Mouse (Mus musculus): ENCODE measurements at regions not wholly inside any gene's neighbourhood (a gene's known extent, or its start where the extent isn't known, plus 50 kb on each side); places are given as distances from the start of the nearest gene placed in this dataset.

DNA sequence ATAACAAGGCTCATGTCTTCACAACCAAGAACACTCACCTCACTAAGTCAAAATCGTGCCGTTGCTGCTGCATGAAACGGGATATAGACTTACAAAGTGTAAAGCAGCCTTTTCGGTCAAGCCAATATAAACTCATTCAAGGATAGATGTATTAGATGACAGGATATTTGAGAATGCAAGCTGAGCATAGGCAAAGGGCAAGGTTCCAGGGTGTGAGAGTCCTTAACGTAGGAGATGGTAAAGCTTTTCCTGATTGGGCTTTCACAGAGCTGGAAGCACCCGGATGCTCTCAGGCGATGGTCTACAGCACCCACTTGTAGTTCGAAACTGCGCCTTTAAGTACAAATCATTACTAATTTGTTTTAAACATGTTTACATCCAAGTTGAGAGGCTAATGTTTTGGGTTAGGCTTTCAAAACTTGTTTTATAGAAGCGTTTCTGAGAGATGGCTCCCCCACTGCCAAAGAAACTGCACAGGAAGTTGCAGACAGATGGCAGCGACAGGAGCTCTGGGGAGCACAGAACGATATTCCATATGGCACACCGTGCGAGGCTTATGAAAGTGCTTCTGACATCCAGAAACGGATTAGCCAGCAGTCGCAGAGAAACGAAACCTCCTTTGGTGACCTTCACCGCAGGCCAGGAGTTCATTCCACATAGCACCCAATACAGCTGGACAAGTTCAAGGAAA lies 54.1 kb upstream of the Rell1 start:
- peak; percentile 63 to 82 for DNase-seq (ENCODE audit: low spot score in 2 of 2)

DNA sequence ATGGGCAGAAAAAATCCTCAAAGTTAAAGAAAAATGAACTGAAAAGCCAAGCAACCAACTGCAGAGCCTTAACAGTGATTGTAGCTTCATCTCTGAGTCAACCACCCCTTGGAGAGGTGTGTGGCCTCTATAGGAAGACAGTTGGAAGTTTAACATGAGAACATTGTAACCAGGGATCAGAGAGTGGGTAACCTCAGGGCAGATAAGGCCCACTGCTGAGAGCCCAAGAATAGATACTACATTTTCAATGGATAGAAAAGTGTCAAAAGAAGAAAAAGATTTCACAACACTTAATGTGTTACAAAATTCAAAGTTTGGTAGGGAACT lies 54.6 kb upstream of the Rell1 start:
- no peak for DNase-seq (ENCODE audit: low spot score in 2 of 2)

DNA sequence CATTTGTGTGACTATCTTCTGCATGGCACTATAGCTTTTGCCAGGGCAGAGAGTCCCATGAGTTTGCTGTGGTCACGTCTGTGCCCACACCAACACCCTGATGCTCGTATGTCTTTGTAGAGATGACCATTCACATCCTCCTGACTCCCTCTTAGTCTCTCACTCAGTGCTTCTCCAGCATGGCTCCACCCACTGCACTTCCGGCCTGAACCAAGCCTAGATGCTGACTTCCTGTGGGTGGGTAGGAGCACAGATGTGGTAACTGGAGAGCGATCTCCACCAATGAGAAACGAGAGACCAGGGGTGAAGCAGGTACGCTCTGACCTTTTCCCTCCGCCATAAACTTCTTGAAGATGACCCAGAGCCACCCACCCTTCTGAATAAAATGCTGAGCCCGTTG lies 55.7 kb upstream of the Rell1 start:
- no peak for DNase-seq (ENCODE audit: low spot score in 2 of 2)

DNA sequence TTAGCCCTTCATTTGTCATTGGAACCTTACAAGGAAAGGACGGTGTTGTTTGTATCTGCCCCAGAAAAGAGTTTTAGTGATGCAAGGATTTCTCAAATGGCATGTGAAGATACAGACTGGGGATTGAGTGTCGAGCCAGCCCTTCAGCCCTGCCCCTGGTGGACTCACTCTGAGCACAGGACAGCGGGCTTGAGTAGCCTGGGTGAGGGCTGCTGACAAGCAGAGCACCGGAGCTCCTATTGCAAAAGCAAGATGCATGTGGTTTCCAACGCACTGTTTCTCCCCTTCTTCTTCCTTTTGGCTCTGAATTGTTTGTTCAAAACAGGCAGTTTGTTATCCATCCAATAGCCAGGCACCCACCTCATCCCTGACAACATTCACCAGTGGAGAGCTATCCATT lies 59.0 kb upstream of the Rell1 start:
- no peak for DNase-seq (ENCODE audit: low spot score in 2 of 2)

DNA sequence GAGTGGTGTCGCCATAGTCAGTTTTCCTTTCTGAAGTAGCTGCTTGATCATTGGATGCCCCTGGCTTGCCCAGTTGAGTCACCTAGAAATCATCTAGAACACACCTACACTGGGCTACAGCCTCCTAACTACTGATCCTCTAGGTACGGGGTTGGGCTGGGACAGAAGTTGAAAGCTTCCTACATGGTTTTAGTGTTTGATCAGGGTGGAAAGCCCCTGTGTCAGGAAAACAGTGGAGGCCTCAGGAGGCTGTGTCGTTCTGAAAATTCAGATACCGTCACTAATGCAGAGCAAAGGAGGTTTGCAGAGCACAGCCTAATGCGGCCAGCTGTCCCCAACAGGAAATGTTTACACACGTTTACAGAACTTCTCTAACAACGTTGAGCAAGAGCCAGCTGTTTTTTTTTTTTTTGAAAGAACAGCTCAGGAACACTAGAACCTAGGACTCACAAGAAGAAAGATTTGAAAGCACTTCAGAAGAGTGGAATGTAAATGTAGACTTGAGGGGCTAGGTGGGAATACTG lies 61.0 kb upstream of the Rell1 start:
- no peak for DNase-seq (ENCODE audit: low spot score in 2 of 2)

DNA sequence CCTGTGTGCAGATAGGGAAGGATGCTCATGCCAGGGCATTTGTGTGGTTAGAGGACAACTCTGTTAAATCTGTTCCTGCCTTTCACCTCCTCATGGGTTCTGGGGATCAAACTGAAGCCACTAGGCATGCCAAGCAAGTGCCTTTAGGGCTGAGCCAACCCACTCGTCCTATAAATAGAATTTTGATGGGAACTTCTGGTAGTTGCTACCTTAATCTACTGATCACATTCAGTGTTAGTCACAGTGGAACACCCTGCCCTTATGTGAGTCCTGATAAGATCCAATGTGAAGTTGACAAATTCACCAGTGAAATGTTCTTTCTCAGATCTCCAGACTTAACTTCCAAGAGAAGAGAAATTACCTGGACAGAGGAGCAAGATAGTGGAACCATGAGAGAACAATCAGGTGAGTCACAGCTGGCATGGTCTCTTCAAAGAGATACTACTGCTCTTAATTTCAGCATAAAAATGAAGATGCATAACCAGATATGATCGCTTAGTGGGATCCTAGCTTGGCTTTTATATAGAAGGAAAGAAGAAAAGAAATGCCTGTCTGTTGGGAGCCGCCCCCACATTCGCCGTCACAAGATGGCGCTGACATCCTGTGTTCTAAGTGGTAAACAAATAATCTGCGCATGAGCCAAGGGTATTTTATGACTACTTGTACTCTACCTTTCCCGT lies 61.7 kb upstream of the Rell1 start:
- DNase-seq (ENCODE audit: low spot score in 2 of 2), result peak in 1 of 2 experiments; percentile 41

DNA sequence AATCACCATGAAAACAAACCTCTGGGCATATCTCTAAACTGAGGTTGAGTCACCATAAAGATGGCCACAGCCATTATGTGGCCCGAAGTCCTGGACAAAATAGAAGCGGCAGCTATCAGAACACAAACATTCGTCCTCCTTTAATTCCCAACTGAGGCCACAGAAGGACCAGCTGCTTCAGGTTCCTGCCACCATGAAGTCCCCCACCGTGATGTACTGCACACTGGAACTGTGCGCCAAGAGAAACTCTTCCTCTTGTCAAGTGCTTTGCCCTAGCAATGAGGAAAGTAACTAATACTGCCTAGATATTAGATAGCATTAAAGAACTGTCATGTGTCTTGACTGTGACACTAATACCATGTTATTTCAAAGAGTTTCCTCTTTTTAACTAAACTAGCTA lies 54.4 kb upstream of the Pgm2 start:
- no peak for DNase-seq (ENCODE audit: low spot score in 2 of 2)

DNA sequence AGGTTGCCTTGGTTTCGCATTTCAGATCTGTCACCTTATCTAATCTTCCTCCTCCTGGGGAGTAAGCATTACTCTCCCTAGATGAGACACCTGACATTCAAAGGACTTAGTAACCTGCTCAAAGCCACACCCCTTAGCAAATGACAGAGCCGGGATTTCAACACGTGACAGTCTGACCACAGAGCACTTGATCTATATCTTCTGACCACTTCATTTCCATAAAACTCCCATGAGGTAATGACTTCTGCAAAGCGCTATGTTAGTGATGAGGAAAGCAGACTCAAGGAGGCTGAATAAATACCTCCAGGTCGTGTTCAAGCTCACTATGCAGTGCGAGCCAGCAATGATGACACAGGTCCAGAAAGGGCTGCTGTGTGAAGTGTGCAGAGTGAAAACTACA lies 52.1 kb upstream of the Pgm2 start:
- DNase-seq (ENCODE audit: low spot score in 2 of 2), result no peak

Data from frontal cortex, postnatal 36 days (tissue).